Mouse (Mus musculus) erythroblast, embryonic 14.5 days (primary cell): Measurements from ENCODE around the gene Tpcn1.

Experiments used
- GATA1 ChIP-seq: IDR thresholded peaks from 2 replicates; pipeline ENCODE4 v1.6.1; 2012; ENCODE audit warnings: low read length, inconsistent platforms, mixed read lengths
- TAL1 ChIP-seq: IDR thresholded peaks from 3 replicates; pipeline ENCODE4 v1.6.1; 2012; ENCODE audit warnings: low read length, inconsistent platforms, mixed read lengths

GRCm38 (mm10) chr5:120487844-120488243 is 100.6 kb downstream of the Tpcn1 start:
- TF ChIP-seq GATA1, result no peak
- TF ChIP-seq TAL1, result no peak
